Mouse (Mus musculus) kidney, adult 2 months (tissue): ENCODE results near the gene Specc1. TPM values are rescaled to one million over a fixed set of nuclear protein-coding genes. Genes with fewer than 3 reads are reported as not detected.

Experiments used
- DNase-seq: peaks from one replicate; pipeline ENCODE4 v3.0.0; 2021
- H3K27ac ChIP-seq: fragments of 200-500 bp; 2 replicates; pipeline ENCODE4 v1.5.1; 2012; ENCODE audit warnings: low read depth, low read length, control low read depth, inconsistent platforms; ENCODE audit not compliant: insufficient read depth
- H3K27me3 ChIP-seq: fragments of 200-500 bp; replicated peaks from 2 replicates; pipeline ENCODE4 v1.6.1; 2012; ENCODE audit warnings: mild to moderate bottlenecking, moderate library complexity, low read length, inconsistent platforms; ENCODE audit not compliant: control insufficient read depth, insufficient read depth
- H3K36me3 ChIP-seq: fragments of 200-500 bp; 2 replicates; pipeline ENCODE4 v1.6.1; 2012; ENCODE audit warnings: mild to moderate bottlenecking, moderate library complexity, low read length, inconsistent platforms; ENCODE audit not compliant: control insufficient read depth, insufficient read depth
- H3K4me1 ChIP-seq: fragments of 200-500 bp; 2 replicates; pipeline ENCODE4 v1.6.1; 2011; ENCODE audit warnings: low read length; ENCODE audit not compliant: control insufficient read depth, insufficient read depth
- H3K4me3 ChIP-seq: fragments of 200-500 bp; 2 replicates; pipeline ENCODE4 v1.5.1; 2011; ENCODE audit warnings: mild to moderate bottlenecking, low read depth, low read length, control low read depth; ENCODE audit not compliant: insufficient read depth
- CTCF ChIP-seq: fragments of 200-500 bp; conservative IDR thresholded peaks from 2 replicates; pipeline ENCODE4 v1.5.1; 2011; ENCODE audit warnings: low read depth, mild to moderate bottlenecking, control low read depth, low read length, moderate library complexity, mixed read lengths; ENCODE audit not compliant: insufficient read depth, insufficient read length
- POLR2A ChIP-seq: fragments of 200-500 bp; IDR thresholded peaks from one replicate; pipeline ENCODE4 v1.6.1; 2011; ENCODE audit warnings: low read depth, low read length, control low read depth
- WGBS: fragments of 180-500 bp; shearing (Covaris S2); methylation state at CpG from one replicate; pipeline ENCODE4 v1.1.7; 2018; 5-methylcytosine and 5-hydroxymethylcytosine counted together
- polyA plus RNA-seq: library from polyadenylated mRNA; depleted of rRNA; stranded (reverse); fragments of >200 nt; gene quantifications from 2 replicates; pipeline ENCODE4 v1.2.3, GENCODE M21; 2012

The Specc1 gene
- polyA plus RNA-seq, 1 experiment = 9.2 TPM

DNA sequence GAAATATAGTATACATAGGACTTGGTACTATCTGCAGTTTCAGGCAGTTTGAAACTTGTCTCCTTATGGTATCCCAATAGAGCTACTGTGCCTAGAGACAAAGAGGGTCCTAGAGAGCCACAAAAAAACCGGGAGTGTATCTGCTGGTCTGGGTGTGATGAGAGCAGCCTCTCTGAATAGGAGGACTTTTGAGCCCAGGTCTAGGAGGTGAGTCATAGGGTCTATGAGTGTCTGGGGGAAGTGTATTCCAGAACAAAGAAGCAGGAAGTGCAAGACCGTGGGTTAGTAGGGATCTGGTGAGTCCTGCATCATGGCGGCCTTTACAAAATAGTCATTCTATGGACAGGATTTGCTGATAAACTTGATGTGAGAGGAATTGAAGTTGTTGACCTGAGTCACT is 118.5 kb downstream of the Specc1 start:
- H3K4me3 ChIP-seq = no peak overlapping the region
- no peak for DNase-seq
- 88% methylated on average over 3 of the region's 3 CpGs for WGBS

GRCm38 (mm10) chr11:62075551-62075950 is 119.0 kb downstream of the Specc1 start:
- Histone ChIP-seq H3K4me1 (peaks cover 5% of the 10 kb centered on the region; the same call in 1 of the 2 replicates), H3K27me3 (no peaks in the 10 kb centered on the region), H3K27ac (no peak overlapping the region), H3K36me3 (no peaks in the 10 kb centered on the region), H3K4me3 (no peak overlapping the region)
- WGBS = 95% methylated on average over 5 of the region's 5 CpGs
- TF ChIP-seq POLR2A (no peak), CTCF (no peak)
- DNase-seq = no peak

More for the DNA sequence above, 118.5 kb downstream of the Specc1 start:
- no peak overlapping the region for H3K27ac ChIP-seq
- no peaks in the 10 kb centered on the region for H3K27me3 ChIP-seq
- peaks cover 5% of the 10 kb centered on the region; the same call in 1 of the 2 replicates for H3K4me1 ChIP-seq
- no peaks in the 10 kb centered on the region for H3K36me3 ChIP-seq
- no peak for TF ChIP-seq POLR2A
- no peak for TF ChIP-seq CTCF

- Histone ChIP-seq H3K27ac (peak overlapping the region; percentile 87), H3K4me3 (peak overlapping the region; percentile 61), H3K27me3 (no peaks in the 10 kb centered on the region), H3K4me1 (peaks cover 5% of the 10 kb centered on the region; the same call in 1 of the 2 replicates), H3K36me3 (no peaks in the 10 kb centered on the region)
- TF ChIP-seq CTCF (no peak), POLR2A (peak; percentile 5)
- DNase-seq = peak; percentile 100
- WGBS = 3% methylated on average over 42 of the region's 42 CpGs
Observed at GRCm38 (mm10) chr11:62076345-62077156, 120.0 kb downstream of the Specc1 start.

DNA sequence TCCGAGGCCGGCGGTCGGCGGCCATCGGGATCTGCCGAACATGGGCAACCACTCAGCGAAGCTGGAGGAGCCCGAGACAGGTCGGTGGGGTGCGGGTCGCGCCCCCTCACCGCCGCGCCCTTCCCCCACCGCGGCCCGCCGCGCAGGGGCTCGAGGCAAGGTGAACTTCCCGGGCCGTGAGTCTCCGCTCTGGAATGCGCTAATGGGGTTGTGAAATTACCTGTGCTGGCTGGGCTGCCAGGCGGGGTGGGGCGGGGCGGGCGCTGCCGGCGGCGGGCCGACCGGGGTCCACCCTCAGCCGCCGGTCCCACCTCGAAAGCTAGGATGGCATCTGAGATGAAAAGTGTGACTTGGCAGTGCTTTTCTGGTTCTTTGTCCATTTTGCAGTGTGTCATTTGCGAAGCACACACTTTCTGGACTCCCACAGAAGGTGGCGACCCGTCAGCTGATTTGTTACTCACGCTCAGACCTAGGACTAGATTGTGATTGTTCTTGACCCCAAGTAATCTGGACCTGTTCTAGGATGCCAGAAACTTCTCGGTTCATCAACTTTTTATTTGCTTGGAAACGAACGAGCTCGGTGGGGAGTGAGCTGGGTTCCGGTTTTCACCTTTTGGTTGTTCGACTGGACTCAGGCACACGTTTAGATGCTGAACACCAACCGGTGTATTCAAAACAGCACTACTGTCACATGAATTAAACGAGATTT is 120.7 kb downstream of the Specc1 start:
- Histone ChIP-seq H3K36me3 (no peaks in the 10 kb centered on the region), H3K27me3 (no peaks in the 10 kb centered on the region), H3K4me3 (peak overlapping the region; percentile 61), H3K4me1 (peaks cover 5% of the 10 kb centered on the region; the same call in 1 of the 2 replicates), H3K27ac (peak overlapping the region; percentile 87)
- peak; percentile 64 for DNase-seq
- WGBS = 2% methylated on average over 51 of the region's 51 CpGs
- no peak for TF ChIP-seq CTCF
- no peak for TF ChIP-seq POLR2A

DNA sequence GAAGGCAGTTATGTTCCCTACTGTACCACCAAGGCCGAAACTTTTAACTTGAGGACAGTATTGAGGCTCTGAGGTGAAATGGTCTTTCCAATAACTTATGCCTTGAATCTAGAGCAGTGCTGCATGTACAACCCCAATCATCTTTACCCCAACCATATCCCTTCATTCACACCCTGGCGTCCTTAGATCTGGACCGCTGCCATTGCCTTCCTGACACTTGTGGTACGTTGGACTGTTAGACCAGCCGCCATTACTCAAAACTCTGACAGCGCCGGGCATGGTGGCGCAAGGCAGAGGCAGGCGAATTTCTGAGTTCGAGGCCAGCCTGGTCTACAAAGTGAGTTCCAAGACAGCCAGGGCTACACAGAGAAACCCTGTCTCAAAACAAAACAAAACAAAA is 121.8 kb downstream of the Specc1 start:
- H3K27me3 ChIP-seq = no peaks in the 10 kb centered on the region
- no peak for DNase-seq
- TF ChIP-seq CTCF (no peak), POLR2A (no peak)
- peaks cover 5% of the 10 kb centered on the region; the same call in 1 of the 2 replicates for H3K4me1 ChIP-seq
- no peaks in the 10 kb centered on the region for H3K36me3 ChIP-seq
- H3K4me3 ChIP-seq = no peak overlapping the region
- WGBS = 89% methylated on average over 10 of the region's 10 CpGs
- peak overlapping the region; percentile 67; the same call in 1 of the 2 replicates for H3K27ac ChIP-seq

DNA sequence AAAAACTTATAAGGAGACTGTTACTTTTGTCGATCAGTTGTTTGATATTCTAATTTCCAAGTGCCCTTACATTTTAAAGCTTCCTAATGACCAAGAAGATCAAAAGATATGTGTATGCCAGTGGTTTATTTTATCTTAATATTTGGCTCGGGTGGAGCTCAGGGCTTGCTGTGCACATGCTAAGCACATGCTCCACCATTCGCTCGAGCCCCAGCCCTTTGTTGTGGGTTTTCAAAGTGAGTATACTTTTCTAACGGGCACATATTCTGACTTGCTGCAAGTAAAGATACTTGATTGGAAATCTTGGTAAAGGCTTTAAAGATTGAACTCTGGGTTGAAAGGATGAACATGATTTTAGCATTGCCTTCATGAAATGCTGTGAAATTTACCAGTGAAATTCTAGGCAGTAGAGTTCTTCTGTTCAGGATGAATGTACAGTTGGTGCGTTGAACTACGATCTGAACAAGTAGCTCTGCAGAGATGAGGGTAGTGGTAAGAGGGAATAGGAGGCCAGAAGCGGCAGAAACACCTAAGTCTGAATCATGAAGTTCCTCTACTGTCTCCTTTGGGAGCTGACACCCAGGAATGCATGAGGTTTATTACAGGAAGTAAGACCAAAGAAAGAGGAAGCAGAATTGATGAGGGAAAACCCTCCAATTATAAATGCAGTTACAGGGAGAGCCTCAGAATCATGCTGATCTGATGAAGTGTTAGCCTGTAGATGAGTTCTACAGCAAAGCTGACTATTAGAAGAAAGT is 122.7 kb downstream of the Specc1 start:
- DNase-seq = no peak
- no peaks in the 10 kb centered on the region for H3K27me3 ChIP-seq

More for the DNA sequence above, 122.7 kb downstream of the Specc1 start:
- no peaks in the 10 kb centered on the region; the same call in 1 of the 2 replicates for H3K36me3 ChIP-seq
- H3K27ac ChIP-seq = no peak overlapping the region
- peaks cover 5% of the 10 kb centered on the region; the same call in 1 of the 2 replicates for H3K4me1 ChIP-seq
- TF ChIP-seq POLR2A (no peak), CTCF (no peak)
- 84% methylated on average over 8 of the region's 8 CpGs for WGBS
- no peak overlapping the region for H3K4me3 ChIP-seq
